Mouse (Mus musculus) lung, embryonic 16.5 days (tissue): ENCODE data around the gene Fip1l1. TPM values are rescaled to one million over a fixed set of nuclear protein-coding genes. Genes with fewer than 3 reads are reported as not detected.

Experiments
- ATAC-seq: fragments of 200-750 bp; cut with Nextera tagmentation; 2 replicates; pipeline ENCODE4 v1.8.0; 2017; ENCODE audit warnings: low read depth, mild to moderate bottlenecking, moderate library complexity
- H3K27ac ChIP-seq: fragments of 300-500 bp; sonication (generic); 2 replicates; pipeline ENCODE4 v1.5.1; 2014; ENCODE audit warnings: mild to moderate bottlenecking, control low read depth, low read length
- H3K27me3 ChIP-seq: fragments of 300-500 bp; sonication (generic); 2 replicates; pipeline ENCODE4 v1.6.1; 2014; ENCODE audit warnings: low read depth, low read length, mixed read lengths; ENCODE audit not compliant: control insufficient read depth, insufficient read depth
- H3K36me3 ChIP-seq: fragments of 300-500 bp; sonication (generic); 2 replicates; pipeline ENCODE4 v1.6.1; 2014; ENCODE audit warnings: low read length; ENCODE audit not compliant: control insufficient read depth, insufficient read depth
- H3K4me1 ChIP-seq: fragments of 300-500 bp; sonication (generic); replicated peaks from 2 replicates; pipeline ENCODE4 v1.6.1; 2014; ENCODE audit warnings: low read length, mixed read lengths; ENCODE audit not compliant: control insufficient read depth, insufficient read depth
- H3K4me2 ChIP-seq: fragments of 300-500 bp; sonication (generic); 2 replicates; pipeline ENCODE4 v1.6.1; 2014; ENCODE audit warnings: low read depth, low read length, control low read depth
- H3K4me3 ChIP-seq: fragments of 300-500 bp; sonication (generic); 2 replicates; pipeline ENCODE4 v1.5.1; 2014; ENCODE audit warnings: mild to moderate bottlenecking, low read length, control low read depth
- H3K9ac ChIP-seq: fragments of 300-500 bp; sonication (generic); 2 replicates; pipeline ENCODE4 v1.6.1; 2014; ENCODE audit warnings: low read length, control low read depth
- H3K9me3 ChIP-seq: fragments of 300-500 bp; sonication (generic); 2 replicates; pipeline ENCODE4 v1.6.1; 2016; ENCODE audit warnings: low read length; ENCODE audit not compliant: control insufficient read depth
- WGBS: fragments of 180-500 bp; shearing (Covaris S2); extraction: QIAGEN DNeasy Blood & Tissue Kit; methylation state at CpG from one replicate; pipeline ENCODE4 v1.1.7; 2014; 5-methylcytosine and 5-hydroxymethylcytosine counted together
- polyA plus RNA-seq: library from polyadenylated mRNA; unstranded; fragments of >200 nt; fragmentation: Nextera tagmentation; extraction: Ambion mirVana; gene quantifications from 2 replicates; pipeline ENCODE4 v1.2.1, GENCODE M21; 2015

The Fip1l1 gene
- polyA plus RNA-seq, 1 experiment from 2014 or later: 82.8 TPM

DNA sequence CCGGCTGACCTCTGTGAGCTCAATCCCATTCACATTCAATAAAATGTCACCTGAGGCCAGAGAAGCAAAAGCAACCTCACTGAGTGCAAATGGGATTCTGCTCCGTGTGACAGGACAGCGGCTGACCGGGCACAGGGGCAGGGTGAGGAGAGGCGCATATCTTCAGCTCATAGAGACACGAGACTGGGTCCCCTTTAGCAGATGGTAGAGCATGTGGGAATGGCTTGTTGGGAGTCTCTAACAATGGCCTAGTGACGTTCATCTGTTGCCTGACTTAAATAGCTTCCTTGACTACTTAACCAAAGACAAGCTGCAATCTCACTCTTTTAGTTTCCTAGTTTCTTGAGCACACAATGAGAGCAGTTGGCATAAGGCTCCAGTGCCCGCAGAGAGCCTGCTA is 71.0 kb downstream of the Fip1l1 start:
- H3K4me1 ChIP-seq: peaks cover 13% of the 10 kb centered on the region
- no peak for ATAC-seq
- H3K4me2 ChIP-seq: no peak overlapping the region
- no peaks in the 10 kb centered on the region for H3K27me3 ChIP-seq
- no peaks in the 10 kb centered on the region for H3K9me3 ChIP-seq
- H3K27ac ChIP-seq: no peak overlapping the region
- H3K4me3 ChIP-seq: no peak overlapping the region
- H3K36me3 ChIP-seq: no peaks in the 10 kb centered on the region
- no peak overlapping the region for H3K9ac ChIP-seq
- 87% methylated on average over 8 of the region's 8 CpGs for WGBS

DNA sequence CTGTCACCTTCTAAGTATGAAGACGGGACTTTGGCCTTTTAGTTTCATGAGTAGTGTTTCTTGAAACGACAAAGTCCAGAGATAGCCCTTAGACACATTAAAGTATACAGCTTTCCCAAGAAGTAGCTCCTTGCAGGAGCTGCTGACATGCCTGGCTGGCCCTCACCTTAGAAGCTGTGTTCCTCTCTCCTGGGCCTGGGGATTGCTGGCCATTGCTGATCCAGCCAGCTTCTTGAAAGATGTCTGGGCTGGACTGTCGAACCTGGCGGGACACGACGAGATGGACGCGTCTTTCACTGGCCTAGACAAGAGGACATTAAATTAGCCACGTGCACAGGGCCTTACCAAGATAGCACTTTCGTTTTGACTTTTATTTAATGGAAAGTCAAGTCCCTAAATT is 75.3 kb downstream of the Fip1l1 start:
- no peaks in the 10 kb centered on the region for H3K36me3 ChIP-seq
- H3K4me1 ChIP-seq: peaks cover 16% of the 10 kb centered on the region
- no peak overlapping the region for H3K4me3 ChIP-seq
- no peak overlapping the region for H3K27ac ChIP-seq
- 77% methylated on average over 10 of the region's 10 CpGs for WGBS
- no peaks in the 10 kb centered on the region for H3K9me3 ChIP-seq
- no peaks in the 10 kb centered on the region for H3K27me3 ChIP-seq
- H3K9ac ChIP-seq: no peak overlapping the region
- no peak overlapping the region for H3K4me2 ChIP-seq
- no peak for ATAC-seq

DNA sequence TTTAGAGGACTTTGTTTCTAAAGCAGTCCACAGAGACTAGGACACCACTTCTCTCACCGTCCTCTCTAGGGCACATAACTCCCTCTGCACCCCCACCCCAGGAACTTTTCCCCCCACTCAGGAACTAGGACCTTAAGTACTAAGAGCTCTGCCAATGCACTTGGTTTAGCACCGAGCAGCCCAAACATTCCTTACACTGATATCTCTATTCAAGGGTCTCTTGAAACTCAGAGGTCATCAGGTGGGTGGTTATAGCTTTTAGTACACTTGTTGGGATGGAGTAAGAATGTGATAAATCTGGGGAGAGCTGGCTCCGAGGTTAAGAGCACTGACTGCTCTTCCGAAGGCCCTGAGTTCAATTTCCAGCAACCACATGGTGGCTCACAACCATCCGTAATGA is 77.5 kb downstream of the Fip1l1 start:
- Histone ChIP-seq H3K4me2 (no peak overlapping the region), H3K4me1 (peaks cover 16% of the 10 kb centered on the region), H3K4me3 (no peak overlapping the region), H3K27me3 (no peaks in the 10 kb centered on the region), H3K9me3 (no peaks in the 10 kb centered on the region), H3K9ac (no peak overlapping the region), H3K36me3 (no peaks in the 10 kb centered on the region), H3K27ac (no peak overlapping the region)
- peak; percentile 70 for ATAC-seq
- WGBS: 51% methylated on average over 5 of the region's 5 CpGs

DNA sequence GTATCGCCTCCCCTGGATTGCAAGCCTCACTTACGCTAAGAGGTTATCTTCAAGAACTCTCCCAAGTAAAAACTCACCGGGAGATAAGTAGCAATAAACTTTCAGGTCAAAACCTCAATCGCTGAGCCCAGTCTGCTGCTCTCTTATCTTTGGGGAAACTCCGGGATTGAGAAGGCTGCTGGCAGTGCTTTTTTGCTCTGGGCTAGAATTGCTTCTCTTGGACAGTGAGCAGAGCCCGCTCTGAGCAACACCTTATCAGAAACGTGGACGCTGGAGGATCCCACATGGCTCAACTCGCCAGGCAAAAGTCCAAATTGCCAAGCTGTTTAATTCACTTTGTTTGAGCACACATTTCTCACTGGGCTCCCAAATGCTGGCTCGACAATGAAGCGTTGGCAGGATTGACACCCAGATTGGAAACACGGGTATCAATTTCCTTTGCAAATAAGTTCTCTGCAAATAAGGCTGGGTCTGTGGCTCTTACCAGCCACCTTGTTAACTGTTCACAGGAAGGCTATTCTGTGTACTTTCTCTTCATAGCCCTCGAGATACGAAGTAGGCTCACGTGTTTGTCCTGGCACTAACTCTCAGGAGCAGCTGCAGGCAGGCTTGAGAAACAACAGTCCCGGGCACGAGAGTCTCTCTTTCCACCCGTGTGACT is 78.4 kb downstream of the Fip1l1 start:
- Histone ChIP-seq H3K9ac (no peak overlapping the region), H3K4me3 (peak overlapping the region; percentile 7; the same call in 1 of the 2 replicates), H3K27me3 (no peaks in the 10 kb centered on the region), H3K4me1 (peaks cover 16% of the 10 kb centered on the region), H3K9me3 (no peaks in the 10 kb centered on the region), H3K27ac (peak overlapping the region; percentile 19; the same call in 1 of the 2 replicates), H3K36me3 (no peaks in the 10 kb centered on the region), H3K4me2 (peak overlapping the region; percentile 33)
- ATAC-seq: peak; percentile 77
- WGBS: 13% methylated on average over 18 of the region's 18 CpGs

DNA sequence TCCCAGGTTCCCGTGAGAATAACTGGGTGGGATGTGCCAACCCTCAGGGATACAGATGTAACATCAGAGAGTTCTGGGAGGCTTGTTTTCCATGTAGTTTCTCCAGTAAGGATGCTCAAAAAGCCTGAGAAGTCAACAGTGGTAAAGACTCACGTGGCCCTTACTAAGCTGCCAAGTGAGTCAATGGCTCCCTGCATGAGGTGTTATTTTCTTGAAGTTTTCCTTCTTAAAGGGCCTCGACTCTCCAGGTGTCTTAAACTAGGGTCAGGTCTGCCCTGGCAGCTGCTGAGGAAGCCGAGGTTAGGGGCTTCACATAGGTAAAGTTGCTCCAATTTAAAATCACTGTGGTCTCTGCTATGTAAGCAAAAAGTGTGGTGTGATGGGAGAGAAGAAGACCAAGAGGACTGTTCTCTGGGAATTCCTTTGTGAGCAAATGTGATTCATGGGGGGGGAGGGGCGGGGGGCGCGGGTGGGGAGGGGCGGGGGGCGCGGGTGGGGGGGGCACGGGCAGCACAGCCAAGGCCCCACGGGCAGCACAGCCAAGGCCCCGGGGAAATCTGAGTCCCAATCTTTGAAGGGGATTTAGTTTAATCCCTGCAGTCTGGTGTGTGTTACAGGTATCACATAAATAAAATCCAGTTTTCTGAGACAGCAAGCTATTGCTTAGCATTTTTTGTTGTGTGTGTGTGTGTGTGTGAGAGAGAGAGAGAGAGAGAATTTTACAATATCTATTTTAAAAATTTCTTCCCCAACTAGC is 82.7 kb downstream of the Fip1l1 start:
- Histone ChIP-seq H3K4me2 (no peak overlapping the region), H3K9ac (no peak overlapping the region), H3K27ac (no peak overlapping the region), H3K4me3 (no peak overlapping the region), H3K4me1 (peaks cover 16% of the 10 kb centered on the region), H3K27me3 (no peaks in the 10 kb centered on the region), H3K36me3 (no peaks in the 10 kb centered on the region), H3K9me3 (no peaks in the 10 kb centered on the region)
- 52% methylated on average over 6 of the region's 13 CpGs for WGBS
- no peak for ATAC-seq

DNA sequence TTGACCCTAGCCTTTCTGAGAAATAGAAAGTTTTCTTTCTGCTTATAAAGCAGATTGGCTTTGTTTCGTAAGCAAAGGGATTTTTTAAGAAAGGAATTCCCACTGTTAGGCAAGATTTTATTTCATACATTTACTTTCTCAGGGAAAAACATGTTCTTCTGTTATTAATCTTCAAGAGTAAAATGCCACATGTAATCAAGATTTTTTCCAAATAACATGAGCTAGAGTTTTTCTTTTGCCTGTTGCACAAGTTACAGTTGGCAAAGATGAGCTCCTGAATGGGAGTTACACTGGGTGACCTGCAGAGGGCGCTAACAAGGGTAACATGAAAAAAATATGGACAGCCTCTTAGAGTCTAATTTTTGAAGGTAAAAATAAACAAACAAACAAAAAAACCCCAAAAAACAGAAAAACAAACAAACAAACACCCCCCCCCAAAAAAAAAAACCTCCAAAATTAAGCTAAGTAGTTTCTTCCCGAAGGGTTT is 83.4 kb downstream of the Fip1l1 start:
- no peak overlapping the region for H3K4me3 ChIP-seq
- 61% methylated on average over 3 of the region's 3 CpGs for WGBS
- no peak overlapping the region for H3K27ac ChIP-seq
- H3K9ac ChIP-seq: no peak overlapping the region
- no peak for ATAC-seq
- peaks cover 10% of the 10 kb centered on the region for H3K4me1 ChIP-seq
- H3K9me3 ChIP-seq: no peaks in the 10 kb centered on the region
- H3K4me2 ChIP-seq: no peak overlapping the region
- H3K27me3 ChIP-seq: no peaks in the 10 kb centered on the region
- H3K36me3 ChIP-seq: no peaks in the 10 kb centered on the region

DNA sequence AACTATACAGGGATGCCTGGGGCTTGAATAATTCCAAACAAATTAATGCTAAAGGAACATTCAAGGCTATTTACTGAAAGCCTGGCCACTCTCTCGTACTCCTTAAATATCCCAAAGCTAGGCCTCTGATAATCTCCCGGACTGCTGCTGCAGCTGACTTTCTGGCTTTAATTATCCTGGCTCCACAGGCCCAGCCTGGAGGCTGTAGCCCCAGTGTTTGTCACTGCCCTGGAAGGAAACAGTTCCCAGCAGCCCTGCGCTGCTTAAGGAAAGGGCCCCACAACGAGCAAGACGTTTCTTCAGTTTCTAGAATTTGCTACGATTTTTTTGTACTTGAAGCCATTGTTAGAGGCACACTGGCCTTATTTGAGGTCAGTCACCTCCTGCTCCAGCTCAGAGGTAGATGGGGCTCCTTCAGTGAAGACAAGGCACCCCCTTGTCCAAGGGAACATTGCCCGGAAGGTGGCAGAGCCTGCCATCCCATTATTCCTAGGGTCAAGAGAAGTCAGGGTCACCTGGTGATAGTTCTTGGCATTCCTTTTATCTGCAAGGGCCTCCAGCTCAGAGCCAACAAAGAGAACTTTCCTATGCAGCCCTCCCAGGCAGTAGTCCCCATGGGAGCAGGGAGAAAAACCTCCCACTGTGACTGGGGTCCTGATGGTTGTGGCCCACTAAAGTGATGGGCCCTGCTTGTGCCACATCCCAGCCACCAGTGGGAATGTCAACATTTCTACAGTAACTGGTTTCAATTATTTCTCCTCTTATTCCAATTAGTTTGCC is 86.6 kb downstream of the Fip1l1 start:
- Histone ChIP-seq H3K4me1 (no peaks in the 10 kb centered on the region), H3K36me3 (no peaks in the 10 kb centered on the region), H3K4me2 (no peak overlapping the region), H3K27me3 (no peaks in the 10 kb centered on the region), H3K9ac (no peak overlapping the region), H3K9me3 (no peaks in the 10 kb centered on the region), H3K27ac (no peak overlapping the region), H3K4me3 (no peak overlapping the region)
- WGBS: 49% methylated on average over 7 of the region's 7 CpGs
- no peak for ATAC-seq

DNA sequence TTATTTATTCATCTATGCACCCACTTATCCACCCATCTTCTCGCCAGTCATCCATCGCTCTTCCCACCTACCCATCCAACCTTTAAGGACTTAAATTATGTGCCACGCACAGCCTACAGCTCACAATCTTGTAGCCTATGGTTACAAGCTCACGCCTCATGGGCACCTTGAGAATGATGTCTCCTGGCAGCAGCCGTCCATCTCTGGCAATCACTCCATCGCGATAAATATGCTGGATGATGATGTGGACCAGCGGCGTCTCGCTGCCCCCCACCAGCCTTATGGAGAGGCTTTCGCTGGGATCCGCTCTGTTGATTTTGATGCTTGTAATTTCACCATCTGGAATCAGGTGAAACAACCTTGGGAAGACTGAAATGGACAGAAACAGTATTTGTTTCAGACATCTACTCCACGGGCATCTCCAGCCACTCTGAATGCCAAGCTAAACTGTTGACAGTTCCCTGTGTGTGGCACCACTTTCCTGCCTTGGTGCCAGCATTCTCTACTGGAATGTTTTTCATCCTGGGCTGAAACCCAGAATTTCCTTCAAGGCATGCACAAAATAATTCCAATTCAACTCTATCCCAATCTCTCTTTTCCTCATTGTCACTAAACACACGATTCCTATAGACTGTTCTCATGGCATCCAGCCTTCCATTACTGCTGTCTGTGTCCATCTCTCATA is 88.2 kb downstream of the Fip1l1 start:
- no peak overlapping the region for H3K9ac ChIP-seq
- no peak overlapping the region for H3K4me2 ChIP-seq
- H3K27ac ChIP-seq: no peak overlapping the region
- no peaks in the 10 kb centered on the region for H3K27me3 ChIP-seq
- H3K9me3 ChIP-seq: no peaks in the 10 kb centered on the region
- no peak overlapping the region for H3K4me3 ChIP-seq
- no peak for ATAC-seq
- no peaks in the 10 kb centered on the region for H3K4me1 ChIP-seq
- no peaks in the 10 kb centered on the region for H3K36me3 ChIP-seq
- 92% methylated on average over 14 of the region's 14 CpGs for WGBS
